Mouse (Mus musculus) limb, embryonic 10.5 days (tissue): ENCODE measurements around the gene Scpep1. TPM values are rescaled to one million over a fixed set of nuclear protein-coding genes. Genes with fewer than 3 reads are reported as not detected.
A peak's percentile ranks its signal among the peaks of the same experiment; 100 is the strongest.
"Not testable (repeated sequence)": the region's sequence is repeated elsewhere in the genome, so short reads cannot be mapped to it uniquely, and the experiment has no call there.

ENCODE experiments used
- DNase-seq: peaks from one replicate; pipeline ENCODE4 v3.0.0-alpha.2; 2017; ENCODE audit warnings: low spot score
- H3K27ac ChIP-seq: fragments of 300-500 bp; sonication (generic); 2 replicates; pipeline ENCODE4 v1.5.1; 2016; ENCODE audit warnings: mild to moderate bottlenecking
- H3K27me3 ChIP-seq: fragments of 300-500 bp; sonication (generic); 2 replicates; pipeline ENCODE4 v1.6.1; 2016; ENCODE audit warnings: low read depth, mild to moderate bottlenecking; ENCODE audit not compliant: poor library complexity, severe bottlenecking
- H3K36me3 ChIP-seq: fragments of 300-500 bp; sonication (generic); 2 replicates; pipeline ENCODE4 v1.6.1; 2016; ENCODE audit warnings: mild to moderate bottlenecking, moderate library complexity
- H3K4me1 ChIP-seq: fragments of 300-500 bp; sonication (generic); 2 replicates; pipeline ENCODE4 v1.6.1; 2016
- H3K4me3 ChIP-seq: fragments of 300-500 bp; sonication (generic); 2 replicates; pipeline ENCODE4 v1.5.1; 2016; ENCODE audit warnings: mild to moderate bottlenecking, moderate library complexity
- H3K9me3 ChIP-seq: fragments of 300-500 bp; sonication (generic); replicated peaks from 2 replicates; pipeline ENCODE4 v1.6.1; 2016; ENCODE audit warnings: mild to moderate bottlenecking
- WGBS: fragments of 180-500 bp; shearing (Covaris S2); methylation state at CpG from one replicate; pipeline ENCODE4 v1.1.7; 2016; 5-methylcytosine and 5-hydroxymethylcytosine counted together
- polyA plus RNA-seq: library from polyadenylated mRNA; unstranded; fragments of >200 nt; fragmentation: Nextera tagmentation; extraction: Ambion mirVana; gene quantifications from 2 replicates; pipeline ENCODE4 v1.2.1, GENCODE M21; 2016

The Scpep1 gene
- polyA plus RNA-seq, 1 experiment from 2014 or later, result 65.9 TPM

DNA sequence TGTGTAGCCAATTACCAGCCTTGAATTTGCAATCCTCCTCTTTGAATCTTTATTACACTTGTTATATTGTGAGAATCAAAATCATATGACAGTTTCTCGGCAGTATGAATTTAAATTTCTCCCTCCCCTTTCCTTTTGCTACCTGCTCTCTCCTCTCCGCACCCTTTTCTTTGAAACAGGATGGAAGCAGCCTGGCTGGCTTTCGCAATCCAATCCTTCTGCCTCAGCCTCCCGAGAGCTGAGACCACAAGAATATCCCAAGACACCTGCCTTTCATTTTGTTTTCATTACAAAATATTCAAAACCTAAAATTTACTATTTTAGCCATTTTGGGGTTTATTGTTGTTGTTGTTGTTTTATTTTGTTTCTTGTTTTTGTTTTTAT is 56.9 kb downstream of the Scpep1 start:
- Histone ChIP-seq H3K27me3 (no peaks in the 10 kb centered on the region), H3K4me3 (no peak overlapping the region), H3K36me3 (no peaks in the 10 kb centered on the region), H3K9me3 (no peaks in the 10 kb centered on the region), H3K27ac (no peak overlapping the region), H3K4me1 (peaks cover 10% of the 10 kb centered on the region)
- no peak for DNase-seq
- 79% methylated on average over 4 of the region's 4 CpGs for WGBS

DNA sequence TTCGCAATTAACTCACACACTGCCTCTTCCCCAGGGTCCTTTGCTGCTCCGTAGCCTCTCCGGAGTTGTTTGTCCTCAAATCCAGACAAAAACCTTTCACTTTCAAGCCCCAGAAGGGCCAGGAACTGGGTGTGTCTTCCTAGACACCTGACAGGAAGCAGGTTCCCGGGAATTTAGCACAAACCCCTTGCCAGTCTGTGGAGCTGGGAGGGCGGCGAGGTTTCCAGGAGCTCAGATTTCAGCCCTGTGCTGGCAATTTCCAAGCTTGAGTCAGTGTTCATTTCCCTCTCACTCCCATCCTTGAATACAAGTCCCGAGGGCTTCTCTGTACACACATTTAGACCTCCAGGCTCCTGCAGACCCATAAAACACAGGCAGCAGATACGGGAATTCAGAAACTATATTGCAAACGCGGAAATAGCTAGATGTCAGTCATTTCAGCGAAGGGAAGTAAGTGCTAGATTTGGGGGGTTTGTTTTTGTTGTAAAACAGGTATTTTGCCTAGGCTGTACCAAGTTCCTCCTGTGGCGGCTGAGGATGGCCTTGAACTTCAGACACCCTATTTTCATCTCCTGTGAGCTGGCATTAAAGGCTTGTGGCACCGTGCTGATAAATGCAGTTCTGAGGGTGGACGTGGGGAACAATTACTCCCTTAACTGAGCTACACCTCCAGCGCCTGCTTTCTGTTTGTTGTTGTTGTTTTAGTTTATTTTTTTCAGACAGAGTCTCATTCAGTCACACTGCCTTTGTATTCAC is 57.5 kb downstream of the Scpep1 start:
- DNase-seq, result peak; percentile 56
- Histone ChIP-seq H3K4me1 (peaks cover 10% of the 10 kb centered on the region), H3K36me3 (no peaks in the 10 kb centered on the region), H3K4me3 (peak overlapping the region; percentile 27; the same call in 1 of the 2 replicates), H3K27ac (peak overlapping the region; percentile 56; the same call in 1 of the 2 replicates), H3K9me3 (no peaks in the 10 kb centered on the region), H3K27me3 (no peaks in the 10 kb centered on the region)
- WGBS, result 42% methylated on average over 15 of the region's 15 CpGs

GRCm38 (mm10) chr11:88895800-88896232 is 59.4 kb downstream of the Scpep1 start:
- 31% methylated on average over 36 of the region's 39 CpGs for WGBS
- peak overlapping the region; percentile 30; the same call in 1 of the 2 replicates for H3K4me3 ChIP-seq
- H3K4me1 ChIP-seq, H3K36me3 ChIP-seq, H3K27ac ChIP-seq, H3K9me3 ChIP-seq, DNase-seq, H3K27me3 ChIP-seq: not testable (repeated sequence)

GRCm38 (mm10) chr11:88895235-88895634 is 60.0 kb downstream of the Scpep1 start:
- DNase-seq, H3K27ac ChIP-seq, H3K4me3 ChIP-seq, H3K4me1 ChIP-seq, H3K9me3 ChIP-seq, H3K36me3 ChIP-seq, H3K27me3 ChIP-seq: not testable (repeated sequence)
- 48% methylated on average over 16 of the region's 20 CpGs for WGBS

DNA sequence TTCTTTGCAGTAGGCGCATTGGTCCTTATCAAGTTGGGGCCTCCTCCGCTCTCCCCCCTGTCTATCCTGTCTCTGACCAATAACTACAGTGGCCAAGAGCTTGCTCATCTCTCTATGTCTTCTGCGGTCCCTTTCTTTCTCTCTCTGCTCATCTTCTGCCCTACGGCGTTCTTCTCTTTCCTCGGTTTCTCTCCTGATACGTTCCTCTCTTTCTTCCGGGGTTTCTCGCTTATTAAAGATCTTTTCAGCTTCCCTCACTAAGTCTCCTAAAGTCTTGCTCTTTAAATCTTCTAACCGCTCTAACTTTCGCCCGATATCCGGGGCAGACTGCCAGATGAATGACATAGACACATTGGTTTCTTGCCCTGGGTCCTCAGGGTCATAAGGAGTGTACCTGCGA is 61.0 kb downstream of the Scpep1 start:
- WGBS, result 93% methylated on average over 11 of the region's 14 CpGs

DNA sequence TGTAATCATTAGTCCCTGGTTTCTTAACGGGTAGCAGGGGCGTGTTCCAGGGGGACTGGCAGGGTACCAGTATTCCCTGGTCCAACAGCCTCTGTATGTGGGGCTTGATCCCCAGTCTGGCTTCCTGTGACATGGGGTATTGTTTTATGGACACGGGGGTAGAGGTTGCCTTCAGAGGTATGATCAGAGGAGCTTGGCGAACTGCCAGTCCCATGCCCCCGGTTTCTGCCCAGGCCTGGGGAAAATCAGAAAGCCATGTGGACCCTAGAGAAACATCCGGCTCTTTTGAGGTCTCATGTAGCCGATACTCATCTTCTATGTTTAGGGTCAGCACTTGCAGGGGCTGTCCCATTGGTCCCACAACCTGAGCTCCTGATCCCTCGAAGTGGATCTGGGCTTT is 61.8 kb downstream of the Scpep1 start:
- not testable (repeated sequence) for H3K4me1 ChIP-seq, H3K4me3 ChIP-seq, DNase-seq, H3K27me3 ChIP-seq, H3K27ac ChIP-seq, H3K36me3 ChIP-seq, H3K9me3 ChIP-seq
- WGBS, result 92% methylated on average over 4 of the region's 8 CpGs

More for the DNA sequence above, 61.0 kb downstream of the Scpep1 start:
- not testable (repeated sequence) for H3K27me3 ChIP-seq, H3K4me3 ChIP-seq, DNase-seq, H3K27ac ChIP-seq, H3K9me3 ChIP-seq, H3K36me3 ChIP-seq, H3K4me1 ChIP-seq

- not testable (repeated sequence) for H3K36me3 ChIP-seq, DNase-seq, H3K27me3 ChIP-seq, H3K27ac ChIP-seq, H3K9me3 ChIP-seq, H3K4me3 ChIP-seq, H3K4me1 ChIP-seq
- WGBS, result 94% methylated on average over 23 of the region's 24 CpGs
Observed at GRCm38 (mm10) chr11:88892789-88893188, 62.5 kb downstream of the Scpep1 start.

- not testable (repeated sequence) for H3K4me3 ChIP-seq, H3K27ac ChIP-seq, H3K36me3 ChIP-seq, H3K9me3 ChIP-seq, DNase-seq, H3K4me1 ChIP-seq, H3K27me3 ChIP-seq
- 97% methylated on average over 21 of the region's 24 CpGs for WGBS
Observed at GRCm38 (mm10) chr11:88891921-88892561, 63.2 kb downstream of the Scpep1 start.

GRCm38 (mm10) chr11:88891446-88891845 is 63.8 kb downstream of the Scpep1 start:
- not testable (repeated sequence) for H3K27me3 ChIP-seq, H3K4me1 ChIP-seq, H3K27ac ChIP-seq, DNase-seq, H3K9me3 ChIP-seq, H3K36me3 ChIP-seq, H3K4me3 ChIP-seq
- WGBS, result 98% methylated on average over 12 of the region's 12 CpGs

- H3K4me1 ChIP-seq, DNase-seq, H3K27me3 ChIP-seq, H3K27ac ChIP-seq, H3K4me3 ChIP-seq, H3K36me3 ChIP-seq, H3K9me3 ChIP-seq: not testable (repeated sequence)
- 92% methylated on average over 8 of the region's 11 CpGs for WGBS
Observed at GRCm38 (mm10) chr11:88890904-88891303, 64.4 kb downstream of the Scpep1 start.

GRCm38 (mm10) chr11:88888996-88889395 is 66.3 kb downstream of the Scpep1 start:
- H3K27me3 ChIP-seq, result no peaks in the 10 kb centered on the region
- no peaks in the 10 kb centered on the region for H3K9me3 ChIP-seq
- no peaks in the 10 kb centered on the region for H3K36me3 ChIP-seq
- no peak overlapping the region for H3K27ac ChIP-seq
- no peak overlapping the region for H3K4me3 ChIP-seq
- H3K4me1 ChIP-seq, result no peaks in the 10 kb centered on the region
- DNase-seq, result no peak
- WGBS, result 91% methylated on average over 2 of the region's 2 CpGs

DNA sequence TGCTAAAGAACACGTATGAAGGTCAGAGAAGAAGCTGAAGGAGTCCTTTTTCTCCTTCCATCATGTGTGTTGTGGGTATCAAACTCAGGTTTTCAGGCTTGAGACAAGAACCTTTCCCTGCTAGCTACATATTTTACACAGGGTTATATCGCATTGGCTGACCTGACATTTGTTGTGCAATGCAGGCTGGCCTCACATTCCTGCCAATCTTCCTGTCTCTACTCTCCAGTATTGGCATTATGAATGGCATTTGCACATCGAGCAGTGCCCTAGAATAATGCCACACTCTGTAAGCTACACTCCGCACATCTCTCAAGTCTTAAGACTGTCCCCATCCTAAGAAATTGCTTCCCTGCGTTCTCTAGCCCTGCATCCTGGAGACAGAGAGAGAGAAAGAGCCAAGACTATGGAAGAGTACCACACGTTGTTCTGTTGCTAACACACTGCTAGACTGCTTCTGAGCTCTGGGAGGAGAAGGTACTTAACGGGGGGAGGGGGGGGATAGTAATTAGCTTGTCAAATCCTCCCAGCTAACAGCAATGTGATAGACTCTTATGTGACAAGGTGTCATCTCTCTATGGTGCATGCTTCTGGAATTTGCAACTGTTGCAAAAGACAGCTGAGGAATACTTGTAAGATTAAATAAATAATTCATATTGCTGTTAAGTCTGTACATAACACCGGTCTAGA is 70.7 kb downstream of the Scpep1 start:
- Histone ChIP-seq H3K9me3 (no peaks in the 10 kb centered on the region), H3K27ac (no peak overlapping the region), H3K4me3 (no peak overlapping the region), H3K36me3 (no peaks in the 10 kb centered on the region), H3K4me1 (no peaks in the 10 kb centered on the region), H3K27me3 (no peaks in the 10 kb centered on the region)
- 75% methylated on average over 8 of the region's 8 CpGs for WGBS
- DNase-seq, result no peak

GRCm38 (mm10) chr11:88878011-88878410 is 77.3 kb downstream of the Scpep1 start:
- Histone ChIP-seq H3K4me3 (no peak overlapping the region), H3K4me1 (peaks cover 8% of the 10 kb centered on the region), H3K27ac (no peak overlapping the region), H3K9me3 (no peaks in the 10 kb centered on the region), H3K36me3 (no peaks in the 10 kb centered on the region), H3K27me3 (peaks cover 17% of the 10 kb centered on the region)
- DNase-seq, result no peak
- WGBS, result 91% methylated on average over 12 of the region's 12 CpGs
